Mouse (Mus musculus) retina, postnatal 7 days (tissue): ENCODE data around the gene Ptgfrn.

Source experiments
- DNase-seq: peaks from one replicate; pipeline ENCODE4 v3.0.0-alpha.2; 2012; ENCODE audit warnings: low read depth, low spot score

The Ptgfrn gene

GRCm38 (mm10) chr3:101078344-101078743 is 31.7 kb downstream of the Ptgfrn start:
- DNase-seq: no peak

- DNase-seq: no peak
Measured at GRCm38 (mm10) chr3:101077710-101078100, 32.4 kb downstream of the Ptgfrn start.

- no peak for DNase-seq
Measured at GRCm38 (mm10) chr3:101076966-101077709, 32.9 kb downstream of the Ptgfrn start.

- no peak for DNase-seq
Measured at GRCm38 (mm10) chr3:101075866-101076265, 34.2 kb downstream of the Ptgfrn start.

GRCm38 (mm10) chr3:101073384-101073783 is 36.7 kb downstream of the Ptgfrn start:
- DNase-seq: no peak

GRCm38 (mm10) chr3:101072506-101073215 is 37.4 kb downstream of the Ptgfrn start:
- DNase-seq: no peak

GRCm38 (mm10) chr3:101071576-101071975 is 38.5 kb downstream of the Ptgfrn start:
- no peak for DNase-seq

- DNase-seq: no peak
Measured at GRCm38 (mm10) chr3:101070796-101071235, 39.3 kb downstream of the Ptgfrn start.

GRCm38 (mm10) chr3:101070230-101070795 is 39.8 kb downstream of the Ptgfrn start:
- DNase-seq: no peak

- DNase-seq: no peak
Measured at GRCm38 (mm10) chr3:101068701-101069100, 41.4 kb downstream of the Ptgfrn start.

GRCm38 (mm10) chr3:101066175-101066574 is 43.9 kb downstream of the Ptgfrn start:
- DNase-seq: no peak

GRCm38 (mm10) chr3:101061865-101062585 is 48.1 kb downstream of the Ptgfrn start:
- DNase-seq: no peak

GRCm38 (mm10) chr3:101059214-101059613 is 50.9 kb downstream of the Ptgfrn start:
- DNase-seq: no peak

- DNase-seq: no peak
Measured at GRCm38 (mm10) chr3:101058203-101058602, 51.9 kb downstream of the Ptgfrn start.

GRCm38 (mm10) chr3:101055216-101055615 is 54.9 kb downstream of the Ptgfrn start:
- DNase-seq: no peak

- no peak for DNase-seq
Measured at GRCm38 (mm10) chr3:101051601-101052000, 58.5 kb downstream of the Ptgfrn start.

GRCm38 (mm10) chr3:101049997-101050396 is 60.1 kb downstream of the Ptgfrn start:
- no peak for DNase-seq

GRCm38 (mm10) chr3:101048781-101049180 is 61.3 kb downstream of the Ptgfrn start:
- no peak for DNase-seq

- no peak for DNase-seq
Measured at GRCm38 (mm10) chr3:101047586-101048275, 62.3 kb downstream of the Ptgfrn start.

GRCm38 (mm10) chr3:101045431-101045830 is 64.6 kb downstream of the Ptgfrn start:
- no peak for DNase-seq

- DNase-seq: no peak
Measured at GRCm38 (mm10) chr3:101044686-101045085, 65.4 kb downstream of the Ptgfrn start.
